In the genomic region with DNA sequence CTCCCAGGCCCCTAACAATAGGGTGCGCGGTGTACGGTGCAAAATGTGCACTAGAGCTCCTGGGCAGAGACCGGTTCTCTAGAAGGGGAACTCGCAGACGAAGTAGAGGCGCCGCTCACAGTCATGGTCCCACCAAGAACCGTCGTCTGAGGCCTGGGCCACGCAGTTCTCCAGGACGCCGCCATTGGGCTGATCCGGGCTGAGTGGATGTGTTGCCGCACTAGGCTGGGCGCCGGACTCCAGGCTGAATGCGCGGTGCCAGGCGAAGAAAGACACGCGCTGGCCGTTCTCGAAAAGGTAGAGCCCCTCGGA, we compare ENCODE assay signal across 9 mouse cellular contexts. TPM values are rescaled to one million over a fixed set of nuclear protein-coding genes. Genes with fewer than 3 reads are reported as not detected.
DNase-seq lines count a peak whose midpoint lies in the region; ATAC-seq and TF ChIP-seq lines count a peak whose summit lies in the region.
"Had no signal": no experiment of that assay in that cellular context is flagged by ENCODE, and none has a peak within 500 bp of the region (broad histone marks: within the 10 kb centered on the region; RNA-seq: fewer than 3 reads in every experiment).

No protein-coding gene starts in this region.

- H3K9me3 ChIP-seq in embryonic facial prominence, embryonic 12.5 days = no peaks in the 10 kb centered on the region
- no peaks in the 10 kb centered on the region for H3K9me3 ChIP-seq in limb, embryonic 10.5 days (replicated peaks)
- H3K9me3 ChIP-seq in neural tube, embryonic 14.5 days (ENCODE audit: control insufficient read depth, low read length) = no peaks in the 10 kb centered on the region

- peak overlapping the region; percentile 69 for H3K4me2 ChIP-seq in embryonic facial prominence, embryonic 12.5 days (replicated peaks)
- peak overlapping the region; percentile 84 for H3K4me2 ChIP-seq in neural tube, embryonic 14.5 days (ENCODE audit: low read depth, low read length)

- H3K27ac ChIP-seq in left cerebral cortex, adult 2 months = peak overlapping the region; percentile 98
- H3K27ac ChIP-seq in embryonic facial prominence, embryonic 12.5 days = peak overlapping the region; percentile 93
- H3K27ac ChIP-seq in limb, embryonic 10.5 days = peak overlapping the region; percentile 97
- H3K27ac ChIP-seq in neural tube, embryonic 14.5 days (ENCODE audit: low read depth, low read length) = peak overlapping the region; percentile 92

- H3K9ac ChIP-seq in embryonic facial prominence, embryonic 12.5 days = peak overlapping the region; percentile 86
- peak overlapping the region; percentile 95 for H3K9ac ChIP-seq in neural tube, embryonic 14.5 days (replicated peaks; ENCODE audit: low read depth, low read length)

- ATAC-seq in embryonic facial prominence, embryonic 12.5 days (ENCODE audit: insufficient number of reproducible peaks, insufficient read depth, low FRiP score, low TSS enrichment) = no peak
- peak; percentile 52 for ATAC-seq in neural tube, embryonic 14.5 days (ENCODE audit: low read depth)

- H3K27me3 ChIP-seq in embryonic facial prominence, embryonic 12.5 days = peaks cover 20% of the 10 kb centered on the region
- H3K27me3 ChIP-seq in limb, embryonic 10.5 days (ENCODE audit: low read depth, poor library complexity, severe bottlenecking) = peaks cover 36% of the 10 kb centered on the region
- no peaks in the 10 kb centered on the region for H3K27me3 ChIP-seq in neural tube, embryonic 14.5 days (ENCODE audit: control insufficient read depth, insufficient read depth, low read length)

- intact Hi-C loops in left cerebral cortex, adult 2 months (cut with DNase I) = loop anchor here (2.0 kb wide), 1 partner anchor 42 kb away; no protein-coding TSS in a partner anchor

- no peak for TF ChIP-seq CTCF in left cerebral cortex, adult 2 months (IDR thresholded peaks at IDR 0.05)

- peak overlapping the region; percentile 83 for H3K4me3 ChIP-seq in left cerebral cortex, adult 2 months
- peak overlapping the region; percentile 68 for H3K4me3 ChIP-seq in embryonic facial prominence, embryonic 12.5 days
- H3K4me3 ChIP-seq in limb, embryonic 10.5 days = peak overlapping the region; percentile 74
- H3K4me3 ChIP-seq in neural tube, embryonic 14.5 days (ENCODE audit: low read depth, low read length) = peak overlapping the region; percentile 70

- peaks cover 13% of the 10 kb centered on the region; the same call in 1 of the 2 replicates for H3K4me1 ChIP-seq in embryonic facial prominence, embryonic 12.5 days
- peaks cover 32% of the 10 kb centered on the region for H3K4me1 ChIP-seq in limb, embryonic 10.5 days
- H3K4me1 ChIP-seq in neural tube, embryonic 14.5 days (ENCODE audit: control insufficient read depth, insufficient read depth, low read length) = peaks cover 8% of the 10 kb centered on the region; the same call in 1 of the 2 replicates

- no peak for DNase-seq in left cerebral cortex, adult 2 months (ENCODE audit: extremely low spot score in 1 of 2, low spot score in 2 of 2)
- DNase-seq in left cerebral cortex, adult 18-20 months (ENCODE audit: low spot score in 2 of 2) = no peak
- no peak for DNase-seq in limb, embryonic 10.5 days (ENCODE audit: low spot score)
- DNase-seq in cerebellum, postnatal 4 days (ENCODE audit: low spot score in 2 of 2) = no peak
- no peak for DNase-seq in cerebellum, postnatal 36 days
- DNase-seq in kidney, adult 9 months = no peak

- under 1% methylated on average over 25 of the region's 25 CpGs for WGBS in embryonic facial prominence, embryonic 12.5 days
- WGBS in limb, embryonic 10.5 days = under 1% methylated on average over 25 of the region's 25 CpGs
- WGBS in neural tube, embryonic 14.5 days = 0% methylated on average over 25 of the region's 25 CpGs

- no peaks in the 10 kb centered on the region for H3K36me3 ChIP-seq in embryonic facial prominence, embryonic 12.5 days
- H3K36me3 ChIP-seq in limb, embryonic 10.5 days = no peaks in the 10 kb centered on the region
- no peaks in the 10 kb centered on the region for H3K36me3 ChIP-seq in neural tube, embryonic 14.5 days (ENCODE audit: control insufficient read depth, insufficient read depth, low read length)

RNA-seq across cellular contexts. Expression of a gene that starts 2.3 kb away (rescaled TPM):
- total RNA-seq in left cerebral cortex, adult 2 months (2021) = 1 to 10 TPM; 4.3 TPM
- total RNA-seq in left cerebral cortex, adult 18-20 months (2021) = 1 to 10 TPM; 3.4 to 3.7 TPM
- polyA plus RNA-seq in embryonic facial prominence, embryonic 12.5 days (2016; fragmentation: Nextera tagmentation; extraction: Ambion mirVana) = 1.9 and 2.3 TPM in 2 replicates
- polyA plus RNA-seq in limb, embryonic 10.5 days (2016; fragmentation: Nextera tagmentation; extraction: Ambion mirVana) = 1.1 and 1.7 TPM in 2 replicates
- polyA plus RNA-seq in neural tube, embryonic 14.5 days (2014; fragmentation: Nextera tagmentation; extraction: Ambion mirVana) = 2.8 and 4.6 TPM in 2 replicates

RNA-seq across cellular contexts. Expression of a gene that starts 5.6 kb away (rescaled TPM):
- 100 to 1,000 TPM; 637 to 705 TPM for total RNA-seq in left cerebral cortex, adult 2 months (2021)
- total RNA-seq in left cerebral cortex, adult 18-20 months (2021) = 100 to 1,000 TPM; 519 to 589 TPM
- 2.4 and 3.8 TPM in 2 replicates for polyA plus RNA-seq in embryonic facial prominence, embryonic 12.5 days (2016; fragmentation: Nextera tagmentation; extraction: Ambion mirVana)
- 0.31 and 0.40 TPM in 2 replicates for polyA plus RNA-seq in limb, embryonic 10.5 days (2016; fragmentation: Nextera tagmentation; extraction: Ambion mirVana)
- 39.9 and 62.7 TPM in 2 replicates for polyA plus RNA-seq in neural tube, embryonic 14.5 days (2014; fragmentation: Nextera tagmentation; extraction: Ambion mirVana)

RNA-seq across cellular contexts. Expression of a gene that starts 43.2 kb away (rescaled TPM):
- not detected for total RNA-seq in left cerebral cortex, adult 2 months (2021)
- not detected for total RNA-seq in left cerebral cortex, adult 18-20 months (2021)
- not detected in 2 replicates for polyA plus RNA-seq in embryonic facial prominence, embryonic 12.5 days (2016; fragmentation: Nextera tagmentation; extraction: Ambion mirVana)
- not detected in 2 replicates for polyA plus RNA-seq in limb, embryonic 10.5 days (2016; fragmentation: Nextera tagmentation; extraction: Ambion mirVana)
- polyA plus RNA-seq in neural tube, embryonic 14.5 days (2014; fragmentation: Nextera tagmentation; extraction: Ambion mirVana) = not detected in 2 replicates

RNA-seq across cellular contexts. Expression of a gene that starts 47.2 kb away (rescaled TPM):
- not detected for total RNA-seq in left cerebral cortex, adult 2 months (2021)
- total RNA-seq in left cerebral cortex, adult 18-20 months (2021) = not detected
- 0.10 TPM in 1 of 2 replicates, not detected in the other for polyA plus RNA-seq in embryonic facial prominence, embryonic 12.5 days (2016; fragmentation: Nextera tagmentation; extraction: Ambion mirVana)
- polyA plus RNA-seq in limb, embryonic 10.5 days (2016; fragmentation: Nextera tagmentation; extraction: Ambion mirVana) = 0.15 and 0.18 TPM in 2 replicates
- polyA plus RNA-seq in neural tube, embryonic 14.5 days (2014; fragmentation: Nextera tagmentation; extraction: Ambion mirVana) = not detected in 2 replicates
- polyA plus RNA-seq: brain, embryonic 14.5 days had no signal

RNA-seq across cellular contexts. Expression of a gene that starts 57.9 kb away (rescaled TPM):
- total RNA-seq in left cerebral cortex, adult 2 months (2021) = 10 to 100 TPM; 70.1 to 80.9 TPM
- 10 to 100 TPM; 68.6 to 71.1 TPM for total RNA-seq in left cerebral cortex, adult 18-20 months (2021)
- polyA plus RNA-seq in embryonic facial prominence, embryonic 12.5 days (2016; fragmentation: Nextera tagmentation; extraction: Ambion mirVana) = 208 and 212 TPM in 2 replicates
- polyA plus RNA-seq in limb, embryonic 10.5 days (2016; fragmentation: Nextera tagmentation; extraction: Ambion mirVana) = 179 and 220 TPM in 2 replicates
- 164 and 180 TPM in 2 replicates for polyA plus RNA-seq in neural tube, embryonic 14.5 days (2014; fragmentation: Nextera tagmentation; extraction: Ambion mirVana)
